Mouse (Mus musculus) forebrain, embryonic 11.5 days (tissue): ENCODE measurements at regions not wholly inside any gene's neighbourhood (a gene's known extent, or its start where the extent isn't known, plus 50 kb on each side); places are given as distances from the start of the nearest gene placed in this dataset.
A peak's percentile ranks its signal among the peaks of the same experiment; 100 is the strongest.

Experiments used
- ATAC-seq: fragments of 200-750 bp; cut with Nextera tagmentation; replicated peaks from 2 replicates; pipeline ENCODE4 v1.8.0; 2017; ENCODE audit warnings: moderate TSS enrichment; ENCODE audit not compliant: low FRiP score
- DNase-seq: peaks from one replicate; pipeline ENCODE4 v3.0.0-alpha.2; 2017; ENCODE audit warnings: low spot score
- H3K27ac ChIP-seq: fragments of 300-500 bp; sonication (generic); 2 replicates; pipeline ENCODE4 v1.5.1; 2014; ENCODE audit warnings: low read depth, low read length
- H3K27me3 ChIP-seq: fragments of 300-500 bp; sonication (generic); 2 replicates; pipeline ENCODE4 v1.6.1; 2014; ENCODE audit warnings: mild to moderate bottlenecking, low read length, mixed read lengths; ENCODE audit not compliant: control insufficient read depth, insufficient read depth
- H3K36me3 ChIP-seq: fragments of 300-500 bp; sonication (generic); 2 replicates; pipeline ENCODE4 v1.6.1; 2014; ENCODE audit warnings: mild to moderate bottlenecking, low read length, moderate library complexity, mixed read lengths; ENCODE audit not compliant: control insufficient read depth, insufficient read depth
- H3K4me1 ChIP-seq: fragments of 300-500 bp; sonication (generic); replicated peaks from 2 replicates; pipeline ENCODE4 v1.6.1; 2014; ENCODE audit warnings: low read length, mixed read lengths; ENCODE audit not compliant: control insufficient read depth, insufficient read depth
- H3K4me2 ChIP-seq: fragments of 300-500 bp; sonication (generic); 2 replicates; pipeline ENCODE4 v1.6.1; 2014; ENCODE audit warnings: low read depth, mild to moderate bottlenecking, low read length, moderate library complexity, mixed read lengths; ENCODE audit not compliant: severe bottlenecking
- H3K4me3 ChIP-seq: fragments of 300-500 bp; sonication (generic); 2 replicates; pipeline ENCODE4 v1.5.1; 2014; ENCODE audit warnings: low read depth, low read length
- H3K9ac ChIP-seq: fragments of 300-500 bp; sonication (generic); 2 replicates; pipeline ENCODE4 v1.6.1; 2014; ENCODE audit warnings: low read length
- H3K9me3 ChIP-seq: fragments of 300-500 bp; sonication (generic); 2 replicates; pipeline ENCODE4 v1.6.1; 2016; ENCODE audit warnings: low read length, mixed read lengths; ENCODE audit not compliant: control insufficient read depth
- WGBS: fragments of 180-500 bp; shearing (Covaris S2); extraction: QIAGEN DNeasy Blood & Tissue Kit; methylation state at CpG from one replicate; pipeline ENCODE4 v1.1.7; 2014; 5-methylcytosine and 5-hydroxymethylcytosine counted together

- 87% methylated on average over 2 of the region's 2 CpGs for WGBS
- Histone ChIP-seq H3K9ac (no peak overlapping the region), H3K9me3 (no peaks in the 10 kb centered on the region), H3K36me3 (no peaks in the 10 kb centered on the region), H3K27ac (no peak overlapping the region), H3K4me1 (no peaks in the 10 kb centered on the region; the same call in 1 of the 2 replicates), H3K4me3 (no peak overlapping the region), H3K27me3 (no peaks in the 10 kb centered on the region), H3K4me2 (no peak overlapping the region)
- DNase-seq: no peak
- ATAC-seq: peak; percentile 45; the same call in 1 of the 2 replicates
These were observed 291.1 kb upstream of the Map3k7 start for GRCm38 (mm10) chr4:31672842-31673171.

- H3K9me3 ChIP-seq: no peaks in the 10 kb centered on the region
These were observed 284.8 kb upstream of the Map3k7 start for GRCm38 (mm10) chr4:31679007-31679590.

GRCm38 (mm10) chr4:31680958-31681357 lies 282.9 kb upstream of the Map3k7 start:
- H3K9me3 ChIP-seq: no peaks in the 10 kb centered on the region
- 86% methylated on average over 2 of the region's 2 CpGs for WGBS
- DNase-seq (no peak), ATAC-seq (no peak)
- H3K9ac ChIP-seq: no peak overlapping the region
- peaks cover 3% of the 10 kb centered on the region; the same call in 1 of the 2 replicates for H3K4me1 ChIP-seq
- H3K4me3 ChIP-seq: no peak overlapping the region
- H3K27me3 ChIP-seq: no peaks in the 10 kb centered on the region
- H3K36me3 ChIP-seq: no peaks in the 10 kb centered on the region
- no peak overlapping the region for H3K4me2 ChIP-seq
- no peak overlapping the region for H3K27ac ChIP-seq

More at GRCm38 (mm10) chr4:31679007-31679590, 284.8 kb upstream of the Map3k7 start:
- no peaks in the 10 kb centered on the region for H3K27me3 ChIP-seq
- H3K36me3 ChIP-seq: no peaks in the 10 kb centered on the region
- no peak overlapping the region; the same call in 1 of the 2 replicates for H3K9ac ChIP-seq
- no peak for DNase-seq
- peak overlapping the region; percentile 41 for H3K27ac ChIP-seq
- H3K4me2 ChIP-seq: no peak overlapping the region
- peaks cover 3% of the 10 kb centered on the region; the same call in 1 of the 2 replicates for H3K4me1 ChIP-seq
- 52% methylated on average over 13 of the region's 13 CpGs for WGBS
- ATAC-seq: peak; percentile 71
- no peak overlapping the region for H3K4me3 ChIP-seq

GRCm38 (mm10) chr4:31689083-31689482 lies 274.8 kb upstream of the Map3k7 start:
- WGBS: 94% methylated on average over 2 of the region's 2 CpGs

DNA sequence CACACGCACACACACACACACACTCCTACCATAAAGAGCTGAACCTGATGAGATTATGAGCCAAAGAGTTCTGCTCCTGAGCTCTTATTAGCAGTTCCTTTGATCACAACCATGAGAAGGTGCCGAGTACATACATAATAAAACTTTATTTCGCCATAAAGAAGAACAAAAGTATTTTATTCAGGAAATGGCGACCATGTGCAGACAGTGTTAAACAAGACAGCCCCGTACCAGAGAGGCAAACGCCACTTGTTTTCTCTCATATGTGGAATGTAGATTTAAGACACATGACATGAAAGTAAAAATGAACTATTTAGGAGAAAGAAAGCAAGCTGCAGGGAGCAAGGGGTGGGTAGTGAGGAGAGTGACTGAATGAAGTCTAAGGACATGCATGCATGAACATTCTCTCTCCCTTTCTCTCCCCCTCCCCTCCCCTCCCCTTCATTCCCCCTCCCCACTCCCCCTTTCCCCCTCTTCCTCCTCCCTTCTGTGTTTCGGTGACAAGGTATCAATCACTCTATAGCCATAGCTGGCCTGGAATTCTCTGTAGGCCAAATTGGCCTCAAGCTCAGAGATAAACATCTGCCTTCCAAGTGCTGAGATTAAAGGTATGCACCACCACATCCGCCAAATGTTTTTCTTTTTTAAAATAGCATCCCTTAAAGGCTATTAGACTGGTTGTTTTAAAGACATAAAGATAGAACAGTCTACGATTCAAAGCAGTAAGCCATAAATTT lies 266.0 kb upstream of the Map3k7 start:
- Histone ChIP-seq H3K4me2 (no peak overlapping the region), H3K27me3 (no peaks in the 10 kb centered on the region), H3K9me3 (no peaks in the 10 kb centered on the region), H3K36me3 (no peaks in the 10 kb centered on the region), H3K27ac (no peak overlapping the region), H3K4me3 (no peak overlapping the region), H3K9ac (no peak overlapping the region), H3K4me1 (no peaks in the 10 kb centered on the region)
- WGBS: 81% methylated on average over 9 of the region's 9 CpGs
- no peak for DNase-seq
- ATAC-seq: no peak

More at GRCm38 (mm10) chr4:31689083-31689482, 274.8 kb upstream of the Map3k7 start:
- no peaks in the 10 kb centered on the region for H3K9me3 ChIP-seq
- ATAC-seq: no peak
- DNase-seq: no peak
- no peak overlapping the region for H3K4me2 ChIP-seq
- H3K27me3 ChIP-seq: no peaks in the 10 kb centered on the region
- no peak overlapping the region for H3K27ac ChIP-seq
- no peaks in the 10 kb centered on the region for H3K36me3 ChIP-seq
- H3K9ac ChIP-seq: no peak overlapping the region
- no peaks in the 10 kb centered on the region for H3K4me1 ChIP-seq
- no peak overlapping the region for H3K4me3 ChIP-seq

DNA sequence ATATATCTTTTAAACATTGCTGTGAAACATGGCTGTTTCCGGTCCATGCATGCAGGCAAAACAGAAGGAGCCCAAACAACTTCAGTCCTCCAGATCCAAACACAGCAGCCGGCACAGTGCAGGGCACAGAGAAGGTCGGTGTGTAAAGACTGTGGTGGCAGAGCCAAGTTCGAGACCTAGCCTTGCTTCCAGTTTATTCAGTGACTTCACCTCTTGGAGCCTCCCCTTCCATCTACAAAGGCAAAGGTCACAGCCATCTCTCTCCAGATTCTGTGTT lies 265.5 kb upstream of the Map3k7 start:
- Histone ChIP-seq H3K9me3 (no peaks in the 10 kb centered on the region), H3K9ac (no peak overlapping the region), H3K4me3 (no peak overlapping the region), H3K27ac (no peak overlapping the region), H3K4me2 (no peak overlapping the region), H3K36me3 (no peaks in the 10 kb centered on the region), H3K4me1 (no peaks in the 10 kb centered on the region), H3K27me3 (no peaks in the 10 kb centered on the region)
- DNase-seq: no peak
- no peak for ATAC-seq
- 88% methylated on average over 4 of the region's 4 CpGs for WGBS

- no peak for ATAC-seq
- no peak for DNase-seq
- Histone ChIP-seq H3K27me3 (no peaks in the 10 kb centered on the region), H3K4me1 (no peaks in the 10 kb centered on the region), H3K4me3 (no peak overlapping the region), H3K27ac (no peak overlapping the region), H3K9ac (no peak overlapping the region), H3K4me2 (no peak overlapping the region), H3K36me3 (no peaks in the 10 kb centered on the region), H3K9me3 (no peaks in the 10 kb centered on the region)
- WGBS: 58% methylated on average over 5 of the region's 5 CpGs
These were observed 264.6 kb upstream of the Map3k7 start for GRCm38 (mm10) chr4:31699296-31699695.

- no peak overlapping the region for H3K9ac ChIP-seq
- no peak for DNase-seq
- H3K4me3 ChIP-seq: no peak overlapping the region
- no peaks in the 10 kb centered on the region for H3K36me3 ChIP-seq
- 88% methylated on average over 2 of the region's 2 CpGs for WGBS
- no peaks in the 10 kb centered on the region for H3K4me1 ChIP-seq
- no peak for ATAC-seq
- no peaks in the 10 kb centered on the region for H3K9me3 ChIP-seq
- H3K27ac ChIP-seq: no peak overlapping the region
- H3K4me2 ChIP-seq: no peak overlapping the region
- H3K27me3 ChIP-seq: no peaks in the 10 kb centered on the region
These were observed 249.7 kb upstream of the Map3k7 start for GRCm38 (mm10) chr4:31714054-31714651.
